Mouse (Mus musculus): ENCODE measurements around the gene Slc2a5. TPM values are rescaled to one million over a fixed set of nuclear protein-coding genes. Genes with fewer than 3 reads are reported as not detected.

Slc2a5 gene
- total RNA-seq, 2 experiments from 2014 or later = 4.5 to 4.7 TPM

- no peak overlapping the region for H3K4me3 ChIP-seq
- intact Hi-C loops (cut with DNase I) = no loop called here
- no peak for DNase-seq (ENCODE audit: extremely low spot score in 1 of 2, low spot score in 2 of 2)
- no peak for TF ChIP-seq CTCF (IDR thresholded peaks at IDR 0.05)
- H3K27ac ChIP-seq = no peak overlapping the region
These were observed 36.2 kb downstream of the Slc2a5 start for GRCm38 (mm10) chr4:150155301-150155700.

- Histone ChIP-seq H3K27ac (no peak overlapping the region), H3K4me3 (no peak overlapping the region)
- no peak for DNase-seq (ENCODE audit: extremely low spot score in 1 of 2, low spot score in 2 of 2)
- no peak for TF ChIP-seq CTCF (IDR thresholded peaks at IDR 0.05)
- intact Hi-C loops (cut with DNase I) = no loop called here
These were observed 36.6 kb downstream of the Slc2a5 start for GRCm38 (mm10) chr4:150155731-150156130.

GRCm38 (mm10) chr4:150157348-150157882, 38.3 kb downstream of the Slc2a5 start:
- Histone ChIP-seq H3K4me3 (no peak overlapping the region), H3K27ac (no peak overlapping the region)
- no peak; the same call in 1 of the 2 replicates for TF ChIP-seq CTCF (IDR thresholded peaks at IDR 0.05)
- intact Hi-C loops (cut with DNase I) = no loop called here
- no peak for DNase-seq (ENCODE audit: extremely low spot score in 1 of 2, low spot score in 2 of 2)

- TF ChIP-seq CTCF (IDR thresholded peaks at IDR 0.05) = no peak; the same call in 1 of the 2 replicates
- no peak overlapping the region for H3K27ac ChIP-seq
- H3K4me3 ChIP-seq = no peak overlapping the region
- intact Hi-C loops (cut with DNase I) = no loop called here
- DNase-seq (ENCODE audit: extremely low spot score in 1 of 2, low spot score in 2 of 2) = no peak
These were observed 40.4 kb downstream of the Slc2a5 start for GRCm38 (mm10) chr4:150159458-150159857.

- DNase-seq (ENCODE audit: extremely low spot score in 1 of 2, low spot score in 2 of 2) = no peak
These were observed 43.6 kb downstream of the Slc2a5 start for GRCm38 (mm10) chr4:150162561-150163169.

GRCm38 (mm10) chr4:150164875-150165274, 45.8 kb downstream of the Slc2a5 start:
- TF ChIP-seq CTCF (IDR thresholded peaks at IDR 0.05) = no peak
- no peak overlapping the region for H3K27ac ChIP-seq
- H3K4me3 ChIP-seq = no peak overlapping the region
- intact Hi-C loops (cut with DNase I) = no loop called here
- DNase-seq (ENCODE audit: extremely low spot score in 1 of 2, low spot score in 2 of 2) = no peak

More at GRCm38 (mm10) chr4:150162561-150163169, 43.6 kb downstream of the Slc2a5 start:
- TF ChIP-seq CTCF (IDR thresholded peaks at IDR 0.05) = peak; percentile 39
- intact Hi-C loops (cut with DNase I) = no loop called here
- H3K4me3 ChIP-seq = no peak overlapping the region
- H3K27ac ChIP-seq = no peak overlapping the region

- intact Hi-C loops (cut with DNase I) = no loop called here
- DNase-seq (ENCODE audit: extremely low spot score in 1 of 2, low spot score in 2 of 2) = peak in 1 of 2 experiments; percentile 14
- no peak overlapping the region for H3K4me3 ChIP-seq
- TF ChIP-seq CTCF (IDR thresholded peaks at IDR 0.05) = no peak
- no peak overlapping the region for H3K27ac ChIP-seq
These were observed 49.3 kb downstream of the Slc2a5 start for GRCm38 (mm10) chr4:150168406-150168805.

GRCm38 (mm10) chr4:150172107-150172506, 53.0 kb downstream of the Slc2a5 start:
- TF ChIP-seq CTCF (IDR thresholded peaks at IDR 0.05) = no peak
- H3K27ac ChIP-seq = no peak overlapping the region
- no peak overlapping the region for H3K4me3 ChIP-seq
- intact Hi-C loops (cut with DNase I) = no loop called here
- no peak for DNase-seq (ENCODE audit: extremely low spot score in 1 of 2, low spot score in 2 of 2)

- Histone ChIP-seq H3K27ac (no peak overlapping the region), H3K4me3 (no peak overlapping the region)
- DNase-seq (ENCODE audit: extremely low spot score in 1 of 2, low spot score in 2 of 2) = peak; percentile 29 to 31
- peak; percentile 67 for TF ChIP-seq CTCF (IDR thresholded peaks at IDR 0.05)
- intact Hi-C loops (cut with DNase I) = no loop called here
These were observed 54.2 kb downstream of the Slc2a5 start for GRCm38 (mm10) chr4:150173281-150173680.

- no peak overlapping the region for H3K4me3 ChIP-seq
- no peak; the same call in none of the 2 replicates for TF ChIP-seq CTCF (IDR thresholded peaks at IDR 0.05)
- no peak overlapping the region for H3K27ac ChIP-seq
- DNase-seq (ENCODE audit: extremely low spot score in 1 of 2, low spot score in 2 of 2) = no peak
- intact Hi-C loops (cut with DNase I) = no loop called here
These were observed 54.9 kb downstream of the Slc2a5 start for GRCm38 (mm10) chr4:150174027-150174426.

GRCm38 (mm10) chr4:150176535-150176934, 57.5 kb downstream of the Slc2a5 start:
- intact Hi-C loops (cut with DNase I) = loop anchor here (2.0 to 5.0 kb wide), 2 partner anchors 42 to 71 kb away; no protein-coding TSS in a partner anchor
- TF ChIP-seq CTCF (IDR thresholded peaks at IDR 0.05) = peak; percentile 74
- Histone ChIP-seq H3K27ac (no peak overlapping the region), H3K4me3 (no peak overlapping the region)
- peak; percentile 17 to 19 for DNase-seq (ENCODE audit: extremely low spot score in 1 of 2, low spot score in 2 of 2)

- intact Hi-C loops (cut with DNase I) = loop anchor here (2.0 to 5.0 kb wide), 2 partner anchors 42 to 70 kb away; no protein-coding TSS in a partner anchor
- H3K27ac ChIP-seq = no peak overlapping the region
- no peak for TF ChIP-seq CTCF (IDR thresholded peaks at IDR 0.05)
- no peak for DNase-seq (ENCODE audit: extremely low spot score in 1 of 2, low spot score in 2 of 2)
- no peak overlapping the region for H3K4me3 ChIP-seq
These were observed 58.0 kb downstream of the Slc2a5 start for GRCm38 (mm10) chr4:150177122-150177521.

- intact Hi-C loops (cut with DNase I) = loop anchor here (5.0 kb wide), 1 partner anchor 69 kb away; no protein-coding TSS in a partner anchor
- DNase-seq (ENCODE audit: extremely low spot score in 1 of 2, low spot score in 2 of 2) = no peak
- TF ChIP-seq CTCF (IDR thresholded peaks at IDR 0.05) = no peak
These were observed 59.0 kb downstream of the Slc2a5 start for GRCm38 (mm10) chr4:150178131-150178530.

More at GRCm38 (mm10) chr4:150178131-150178530, 59.0 kb downstream of the Slc2a5 start:
- Histone ChIP-seq H3K27ac (no peak overlapping the region), H3K4me3 (no peak overlapping the region)

Data from left cerebral cortex, adult 2 months (tissue).